Mouse (Mus musculus): Measurements from ENCODE around the gene Katnb1.
A peak's percentile ranks its signal among the peaks of the same experiment; 100 is the strongest.

Katnb1 gene

GRCm38 (mm10) chr8:95141026-95141425, 60.0 kb downstream of the Katnb1 start:
- peak in 1 of 2 experiments; percentile 49 for DNase-seq

- DNase-seq, result peak in 1 of 2 experiments; percentile 43
Measured at GRCm38 (mm10) chr8:95141469-95142074, 60.6 kb downstream of the Katnb1 start.

- peak; percentile 87 to 91 for DNase-seq
Measured at GRCm38 (mm10) chr8:95142075-95142831, 61.3 kb downstream of the Katnb1 start.

GRCm38 (mm10) chr8:95142985-95143804, 62.2 kb downstream of the Katnb1 start:
- peak; percentile 74 for DNase-seq

GRCm38 (mm10) chr8:95143805-95144630, 63.0 kb downstream of the Katnb1 start:
- peak; percentile 69 to 83 for DNase-seq

- peak; percentile 50 to 70 for DNase-seq
Measured at GRCm38 (mm10) chr8:95144631-95145015, 63.6 kb downstream of the Katnb1 start.

GRCm38 (mm10) chr8:95146044-95146745, 65.2 kb downstream of the Katnb1 start:
- DNase-seq, result peak; percentile 32 to 51

- no peak for DNase-seq
Measured at GRCm38 (mm10) chr8:95146846-95147245, 65.9 kb downstream of the Katnb1 start.

GRCm38 (mm10) chr8:95149426-95149825, 68.4 kb downstream of the Katnb1 start:
- DNase-seq, result peak in 1 of 2 experiments; percentile 54

- DNase-seq, result no peak
Measured at GRCm38 (mm10) chr8:95150608-95151007, 69.6 kb downstream of the Katnb1 start.
